Mouse (Mus musculus) hematopoietic stem cell, adult 5-6 weeks (primary cell): ENCODE data around the gene Cep89. TPM values are rescaled to one million over a fixed set of nuclear protein-coding genes. Genes with fewer than 3 reads are reported as not detected.

ENCODE experiments used
- ATAC-seq, 2 experiments: fragments of 125-278 bp in 1 of 2; replicated peaks in 1 of 2; 2 replicates each; pipeline ENCODE4 v1.8.0; 2016 to 2017; ENCODE audit warnings: inconsistent platforms in 2 of 2, mild to moderate bottlenecking in 2 of 2, moderate number of reproducible peaks in 2 of 2, low read depth in 1 of 2, moderate TSS enrichment in 1 of 2; ENCODE audit not compliant: low FRiP score in 2 of 2, poor library complexity in 2 of 2, severe bottlenecking in 2 of 2, insufficient read depth in 1 of 2, low TSS enrichment in 1 of 2
- total RNA-seq: library from RNA; stranded (forward); fragments of 172-1452, 232-1000 nt; gene quantifications from 2 replicates; pipeline ENCODE4 v1.2.3, GENCODE M21; 2017

The Cep89 gene
- total RNA-seq, 1 experiment from 2014 or later, result 22.2 TPM

DNA sequence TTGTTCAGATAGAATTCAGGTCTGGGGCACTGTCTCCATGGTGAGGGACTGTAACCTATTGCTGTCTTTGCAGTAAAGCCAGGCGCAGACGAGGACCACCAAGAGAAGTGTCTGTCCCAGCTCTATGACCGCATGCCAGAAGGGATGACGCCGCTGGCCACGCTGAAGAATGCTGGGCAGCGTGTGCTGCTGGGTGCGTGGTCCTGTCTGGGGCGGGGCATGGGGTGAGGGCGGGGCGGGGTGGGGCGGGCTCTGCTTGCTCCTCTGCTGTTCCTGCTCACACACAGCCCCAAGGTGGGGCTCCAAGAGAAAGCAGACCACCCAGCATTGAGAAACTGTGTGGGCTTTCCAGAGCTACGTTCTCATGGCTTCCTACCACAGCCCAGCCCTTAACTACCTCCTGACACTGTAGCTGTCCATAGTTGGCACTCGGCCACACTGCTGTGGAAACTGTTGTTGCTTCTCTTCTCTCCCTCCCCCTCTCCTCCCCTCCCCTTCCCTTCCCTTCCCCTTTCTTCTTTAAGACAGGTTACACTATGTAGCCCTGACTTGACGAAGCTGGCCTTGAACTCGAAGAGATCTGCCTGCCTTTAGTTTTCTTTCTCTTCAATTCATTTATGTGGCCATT is 17.2 kb upstream of the Cep89 start:
- peak; percentile 17 to 34; a peak in 2 of 4 replicates for ATAC-seq

DNA sequence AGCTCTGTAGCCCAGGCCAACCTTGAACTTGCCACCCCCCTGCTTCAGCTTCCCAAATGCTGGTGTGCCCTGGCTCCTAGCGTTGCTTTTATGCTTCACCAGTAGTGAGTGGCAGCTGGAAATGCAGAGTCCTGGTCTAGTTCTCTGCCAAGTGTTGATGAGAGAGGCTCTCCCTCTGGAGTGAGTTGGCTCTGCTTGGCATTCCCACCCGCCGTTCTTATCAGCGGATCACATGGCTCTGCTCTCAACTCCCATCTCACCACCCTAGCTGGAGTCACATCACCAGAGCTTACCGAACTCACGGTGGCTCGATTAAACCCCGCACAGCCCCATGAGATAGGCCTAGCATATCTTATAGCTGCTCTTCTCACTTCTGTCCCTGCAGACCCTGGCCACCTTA is 16.5 kb upstream of the Cep89 start:
- ATAC-seq, result no peak

DNA sequence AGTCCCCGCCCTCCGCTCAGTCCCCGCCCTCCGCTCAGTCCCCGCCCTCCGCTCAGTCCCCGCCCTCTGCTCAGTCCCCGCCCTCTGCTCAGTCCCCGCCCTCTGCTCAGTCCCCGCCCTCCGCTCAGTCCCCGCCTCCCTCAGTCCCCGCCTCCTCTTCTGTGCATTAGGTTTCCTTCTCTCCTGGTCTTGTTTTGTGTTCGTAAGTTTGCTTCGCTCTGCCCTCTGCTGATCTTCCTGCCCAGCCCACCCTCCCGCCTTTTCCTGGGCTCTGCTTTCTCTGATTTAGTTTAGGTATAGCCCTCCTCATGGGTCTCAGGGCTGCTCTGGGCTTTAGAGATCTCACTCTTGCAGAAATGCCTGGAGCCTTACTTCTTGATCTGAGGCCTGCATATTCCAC is 15.0 kb upstream of the Cep89 start:
- ATAC-seq, result no peak

DNA sequence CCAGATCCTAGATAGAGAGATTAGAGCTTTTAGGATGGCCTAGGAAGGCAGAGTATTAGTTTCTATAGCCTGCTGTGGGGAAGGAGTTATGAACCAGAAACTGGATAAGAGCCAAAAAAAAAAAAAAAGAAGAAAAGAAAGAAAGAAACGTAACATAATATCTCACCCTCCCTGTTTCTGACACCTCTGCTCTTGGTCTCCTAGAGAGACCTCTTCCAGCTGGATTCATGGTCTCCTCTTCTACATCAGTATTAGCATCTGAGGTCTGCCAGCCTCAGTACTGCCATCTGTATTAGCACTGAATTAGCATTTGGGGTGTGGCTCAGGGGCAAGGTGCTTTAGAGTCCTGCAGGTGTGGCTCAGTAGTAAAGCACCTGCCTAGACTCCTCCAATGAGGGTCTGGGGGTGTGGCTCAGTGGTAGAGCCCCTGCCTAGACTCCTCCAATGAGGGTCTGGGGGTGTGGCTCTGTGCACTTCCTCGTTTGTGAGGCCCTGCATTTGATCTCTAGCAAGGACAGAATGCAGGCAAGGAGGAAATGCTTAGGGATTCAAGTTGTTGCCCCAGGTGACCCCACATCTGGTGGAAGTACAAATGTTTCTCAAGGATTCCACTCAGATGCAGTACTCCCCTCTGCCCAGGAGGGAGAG is 14.0 kb upstream of the Cep89 start:
- ATAC-seq, result no peak

DNA sequence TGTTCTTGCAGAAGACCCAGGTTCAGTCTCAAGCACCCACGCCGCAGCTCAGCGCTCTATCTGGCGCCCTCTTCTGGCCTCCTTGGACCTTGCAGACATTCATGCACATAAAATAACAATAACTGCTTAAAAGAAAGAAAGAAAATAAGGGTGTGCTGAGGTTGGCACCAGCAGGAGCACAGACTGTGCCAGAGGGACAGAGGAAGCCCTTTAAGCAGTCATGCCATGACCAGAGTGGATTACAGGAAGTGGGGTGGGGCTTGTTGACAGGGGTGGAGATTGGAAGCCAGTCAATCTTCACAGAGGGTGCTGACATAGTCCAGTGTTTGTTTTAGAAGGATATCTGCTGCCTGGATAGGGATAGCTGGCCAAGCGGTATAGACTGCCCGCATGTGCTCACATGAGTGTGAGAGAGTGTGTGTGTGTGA is 10.3 kb upstream of the Cep89 start:
- ATAC-seq, result peak; percentile 23 to 24; a peak in 1 of 4 replicates

DNA sequence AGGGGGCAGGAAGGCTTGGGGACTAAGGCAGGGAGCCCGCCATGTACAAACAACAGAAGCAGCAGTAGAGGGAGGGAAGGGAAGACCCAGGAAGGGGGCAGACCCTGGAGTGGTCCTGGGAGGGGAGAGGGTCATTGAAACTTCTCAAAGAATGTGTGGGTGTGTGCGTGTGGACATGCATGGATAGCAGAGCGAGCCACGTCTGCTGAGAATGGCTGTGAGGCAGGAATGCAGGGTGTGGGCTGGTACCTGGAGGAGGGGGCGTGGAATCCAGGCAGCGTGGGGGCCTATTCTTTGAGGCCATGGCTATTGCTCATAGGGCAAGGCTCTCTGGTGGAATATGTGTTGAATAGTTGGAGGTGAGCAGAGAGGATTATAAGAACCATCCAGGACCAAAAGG is 8.1 kb upstream of the Cep89 start:
- no peak for ATAC-seq

DNA sequence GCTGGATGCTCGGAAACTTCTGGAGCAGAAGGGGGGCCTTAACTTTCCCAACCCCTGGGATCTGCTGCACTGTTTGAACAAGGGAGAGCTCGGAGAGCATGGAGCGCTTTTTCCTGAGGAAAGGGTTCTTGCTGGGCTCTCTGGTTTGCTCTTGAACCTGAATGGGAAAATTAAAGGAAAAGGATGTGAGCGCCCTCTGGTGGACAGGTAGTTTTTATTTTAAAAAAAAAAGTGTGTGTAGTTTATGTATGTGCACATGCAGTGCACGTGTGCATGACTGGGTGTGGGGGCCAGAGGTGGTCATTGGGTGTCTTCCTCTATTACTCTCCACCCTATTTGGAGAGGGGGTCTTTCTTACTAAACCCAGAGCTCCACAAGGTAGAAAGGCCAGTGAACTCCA is 3.9 kb upstream of the Cep89 start:
- ATAC-seq, result no peak

DNA sequence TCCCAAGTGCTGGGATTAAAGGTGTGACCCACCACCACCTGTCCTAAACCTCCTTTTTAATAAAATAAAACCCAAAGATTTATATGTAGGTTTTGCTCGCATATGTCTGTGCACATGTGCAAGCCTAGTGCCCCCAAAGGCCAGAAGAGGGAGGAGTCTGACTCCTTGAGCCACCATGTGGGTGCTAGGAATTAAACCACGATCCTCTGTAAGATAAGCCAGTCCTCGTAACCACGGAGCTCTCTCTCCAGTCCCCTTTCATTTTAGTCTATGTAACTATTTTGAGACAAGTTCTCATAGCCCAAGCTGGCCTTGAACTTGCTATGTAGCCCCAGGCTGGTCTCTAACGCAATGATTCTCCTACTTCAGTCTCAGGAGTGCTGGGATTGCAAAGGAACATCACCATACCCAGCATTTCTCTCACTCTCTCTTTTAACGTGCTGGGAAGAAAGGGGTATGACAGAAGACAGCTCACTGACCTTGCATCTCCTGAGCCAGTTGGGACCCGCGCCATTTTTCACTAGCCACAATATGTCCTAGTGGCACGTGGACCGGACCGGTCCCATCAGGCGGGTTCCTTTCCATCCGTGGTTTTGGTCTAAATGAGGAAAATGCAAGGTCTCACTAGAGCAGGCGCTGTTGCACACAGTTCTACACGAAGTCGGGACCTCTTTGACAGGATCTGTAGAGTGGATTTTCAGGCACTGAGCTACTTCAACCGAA is 940 bp upstream of the Cep89 start:
- peak in 1 of 2 experiments; percentile 3; a peak in 1 of 4 replicates for ATAC-seq

DNA sequence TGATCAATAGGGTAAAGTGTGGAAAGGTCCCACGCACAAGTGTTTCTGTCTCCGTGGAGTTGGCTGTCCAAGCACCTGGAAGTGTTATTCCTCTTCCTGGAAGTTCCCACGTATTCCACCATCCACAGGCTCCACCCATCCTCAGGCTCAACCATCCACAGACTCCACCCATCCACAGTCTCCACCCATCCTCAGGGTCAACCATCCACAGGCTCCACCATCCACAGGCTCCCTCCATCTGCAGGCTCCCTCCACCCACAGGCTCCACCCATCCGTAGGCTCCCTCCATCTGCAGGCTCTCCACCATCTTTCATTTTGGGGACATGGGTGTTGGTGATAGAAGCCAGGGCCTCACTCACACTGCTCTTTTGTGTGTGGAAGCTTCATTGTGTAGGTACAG is 4.3 kb downstream of the Cep89 start:
- ATAC-seq, result no peak

DNA sequence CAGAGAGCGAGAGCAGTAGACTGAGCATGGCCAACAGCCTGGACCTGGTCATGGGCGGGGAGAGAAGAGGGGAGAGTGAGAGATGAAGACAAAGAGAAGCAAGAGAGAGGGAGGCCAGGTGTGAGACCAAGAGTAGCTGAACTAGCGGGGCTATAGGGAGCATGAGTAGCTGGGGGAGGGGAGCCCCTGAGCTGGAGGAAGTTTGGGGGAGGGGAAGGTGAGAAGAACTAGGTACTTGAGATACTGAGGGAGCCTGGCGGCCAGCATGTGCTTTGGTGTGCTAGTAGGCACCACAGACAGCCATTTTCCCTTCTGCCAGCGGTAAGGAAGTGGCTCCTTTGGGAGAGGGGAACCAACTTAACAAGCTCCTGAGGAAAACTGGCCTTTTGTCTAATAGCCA is 18.4 kb downstream of the Cep89 start:
- no peak for ATAC-seq

DNA sequence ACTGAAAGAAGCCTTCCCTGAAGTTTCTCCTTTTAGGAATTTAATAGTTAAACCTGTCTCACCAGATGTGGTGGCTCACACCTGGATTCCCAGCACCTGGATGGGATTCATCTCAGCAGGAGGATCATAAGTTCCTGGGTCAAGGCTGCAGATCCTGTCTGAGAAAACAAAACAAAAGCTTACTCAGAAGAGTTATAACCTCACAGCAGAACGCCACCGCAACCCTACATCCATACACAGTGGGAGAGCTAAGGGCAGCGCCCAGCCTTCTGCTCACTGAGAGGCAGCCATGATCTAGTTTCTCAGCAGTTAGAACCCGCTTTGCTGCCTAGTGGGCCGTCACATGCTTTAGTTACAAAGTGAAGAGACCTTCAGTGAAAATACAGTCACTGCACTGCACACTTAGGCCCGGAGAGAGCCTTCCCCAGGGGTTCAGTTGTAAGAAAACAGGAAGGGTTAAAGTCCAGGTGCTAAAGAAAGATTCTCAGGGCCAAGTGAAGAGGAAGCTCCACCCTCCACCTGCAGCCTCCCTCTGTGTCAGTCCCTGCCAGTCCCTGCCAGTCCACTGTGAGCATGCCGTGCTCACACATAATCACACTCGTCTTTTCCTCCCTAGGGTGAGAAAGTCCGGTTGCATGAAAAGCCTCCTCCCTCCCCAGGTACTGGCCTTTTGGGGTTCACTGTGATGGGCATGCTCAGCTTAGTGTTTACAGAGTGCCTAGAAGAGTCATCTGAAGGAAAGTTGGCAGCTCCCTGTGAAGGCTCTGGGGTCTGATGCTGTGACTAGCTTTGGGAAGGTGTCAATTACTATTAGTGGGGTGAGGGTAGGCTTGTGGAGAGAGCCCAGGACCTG is 19.2 kb downstream of the Cep89 start:
- ATAC-seq, result no peak

DNA sequence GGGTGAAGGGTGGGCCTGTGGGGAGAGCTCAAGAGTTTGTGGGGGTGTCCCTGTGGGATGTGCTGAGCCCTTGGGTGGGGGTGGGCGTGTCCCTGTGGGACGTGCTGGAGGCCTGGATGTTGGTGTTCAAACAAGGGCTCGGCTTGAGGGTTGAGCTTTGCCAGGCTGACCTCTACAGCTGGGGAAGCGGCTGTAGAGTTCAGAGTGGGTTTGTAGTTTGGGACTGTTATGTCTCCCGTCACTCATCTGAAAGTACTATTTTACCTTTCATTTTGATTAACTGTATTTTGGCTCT is 19.8 kb downstream of the Cep89 start:
- ATAC-seq, result no peak

DNA sequence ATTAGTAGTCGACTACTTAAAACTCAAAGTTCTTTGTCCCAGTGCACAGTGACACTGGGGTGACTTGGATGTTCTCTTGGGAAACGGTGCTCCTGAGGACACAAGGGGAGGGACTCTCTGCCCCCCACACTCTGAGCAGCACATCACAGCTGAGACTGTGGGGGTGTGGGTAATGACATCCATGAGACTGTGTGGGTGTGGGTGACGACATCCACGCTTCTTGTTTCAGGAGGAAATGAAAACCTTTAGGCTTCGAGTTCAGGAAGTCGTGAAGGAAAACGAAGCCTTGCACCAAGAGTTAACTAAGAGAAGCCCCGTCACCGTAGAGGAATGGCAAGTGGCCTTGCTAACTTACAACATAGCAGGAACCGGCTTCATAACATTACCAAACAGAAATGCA is 26.2 kb downstream of the Cep89 start:
- ATAC-seq, result peak in 1 of 2 experiments; percentile 29; a peak in 1 of 4 replicates

DNA sequence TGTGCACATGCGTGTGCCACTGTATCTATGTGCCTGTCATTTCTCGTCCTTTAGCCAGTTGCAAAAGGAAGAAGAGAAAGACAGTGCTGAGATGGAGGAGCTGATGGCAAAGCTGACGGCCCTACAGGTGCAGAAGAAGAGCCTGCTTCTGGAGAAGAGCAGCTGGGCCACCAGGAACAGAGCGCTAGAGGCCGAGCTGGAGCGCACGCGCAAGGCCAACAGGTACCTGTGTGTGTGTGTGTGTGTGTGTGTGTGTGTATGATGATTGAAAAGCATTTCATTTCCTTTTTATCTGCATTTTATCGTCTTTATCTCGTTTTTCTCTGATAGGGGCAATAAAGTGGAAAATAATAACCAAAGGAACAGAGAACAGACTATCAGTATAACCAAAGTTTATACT is 31.3 kb downstream of the Cep89 start:
- ATAC-seq, result no peak

DNA sequence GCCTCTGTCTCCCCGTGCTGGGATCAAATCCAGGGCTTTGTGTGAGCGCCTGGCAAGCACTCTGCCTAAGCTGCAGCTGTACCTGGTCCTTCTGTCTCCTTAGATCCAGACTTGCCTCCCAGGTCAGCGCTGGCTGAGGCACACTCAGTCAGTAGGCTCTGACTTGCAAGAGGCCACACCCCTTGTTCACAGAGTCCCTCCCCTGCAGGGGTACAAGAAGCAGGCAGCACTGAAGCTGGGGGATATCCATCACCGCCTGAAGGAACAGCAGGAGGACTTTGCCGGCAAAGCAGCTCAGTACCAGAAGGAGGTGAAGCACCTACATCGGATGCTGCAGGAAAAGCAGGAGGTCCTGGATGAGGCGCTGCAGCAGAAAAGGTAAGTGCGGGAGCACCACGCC is 38.4 kb downstream of the Cep89 start:
- ATAC-seq, result no peak

DNA sequence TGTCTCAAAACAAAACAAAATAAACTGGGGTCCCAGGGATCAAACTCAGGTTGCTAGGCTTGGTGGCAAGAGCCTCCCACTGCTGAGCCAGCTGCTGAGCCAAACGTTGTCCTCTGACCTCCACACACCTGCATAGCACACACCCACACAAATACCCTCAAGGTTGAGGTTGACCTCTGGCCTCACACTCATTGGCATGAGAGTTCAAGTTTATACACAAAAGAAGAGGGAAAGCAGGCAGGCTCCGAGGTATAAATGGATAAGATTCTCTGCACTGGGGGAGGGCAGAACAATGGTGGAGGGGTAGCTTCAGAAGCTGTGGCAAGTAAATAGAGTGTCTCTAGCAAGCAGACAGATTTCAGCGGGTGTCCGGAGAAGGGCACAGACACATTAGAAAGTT is 50.7 kb downstream of the Cep89 start:
- no peak for ATAC-seq

DNA sequence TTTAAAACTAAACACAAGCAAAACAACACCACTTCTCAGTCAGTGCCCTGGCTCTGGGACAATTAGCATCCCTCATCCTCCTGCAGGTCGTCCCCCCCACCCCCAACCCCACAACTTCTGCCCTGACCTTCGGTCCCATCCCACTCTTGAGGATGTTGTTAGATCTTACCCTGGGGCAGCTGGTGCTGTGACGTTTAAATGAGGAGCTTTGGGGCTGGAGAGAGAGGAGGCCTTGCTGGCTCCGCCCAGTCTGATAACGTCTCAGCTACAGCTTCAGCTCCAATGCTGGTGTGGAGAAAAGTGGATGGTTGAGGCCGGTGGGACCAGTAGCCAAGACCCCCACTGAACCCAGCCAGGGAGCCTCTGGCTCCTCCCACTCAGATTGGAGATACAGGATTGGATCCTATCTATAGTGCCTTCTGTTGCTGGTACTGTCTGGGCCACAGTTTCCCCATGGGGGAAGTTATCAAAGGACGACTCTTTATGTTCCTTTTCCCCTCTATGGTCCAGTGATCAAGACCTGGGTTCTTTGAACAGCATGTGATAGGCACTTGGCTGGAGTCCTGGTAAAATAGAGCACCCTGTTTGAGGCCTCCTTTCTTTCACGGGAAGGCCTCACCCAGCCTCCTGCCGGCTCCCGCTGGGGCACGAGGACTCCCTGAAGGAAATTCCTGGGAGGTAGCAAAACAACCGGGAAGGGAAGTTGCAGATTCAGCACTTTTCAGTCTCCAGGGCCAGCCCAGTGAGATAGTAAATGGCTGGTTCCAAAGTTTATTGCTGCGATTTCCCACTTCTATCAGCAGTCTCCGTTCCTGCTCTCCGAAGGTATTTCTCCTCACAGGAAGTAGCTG is 51.4 kb downstream of the Cep89 start, which contains the start of gene Slc7a9:
TSS of gene Slc7a9 (plus strand) at position 801 of the 851 bp plus-strand sequence.
- no peak for ATAC-seq
